Mouse (Mus musculus) retina, postnatal 7 days (tissue): ENCODE measurements around the gene Arhgef11.

Experiments
- DNase-seq: peaks from one replicate; pipeline ENCODE4 v3.0.0-alpha.2; 2012; ENCODE audit warnings: low read depth, low spot score

Gene Arhgef11

DNA sequence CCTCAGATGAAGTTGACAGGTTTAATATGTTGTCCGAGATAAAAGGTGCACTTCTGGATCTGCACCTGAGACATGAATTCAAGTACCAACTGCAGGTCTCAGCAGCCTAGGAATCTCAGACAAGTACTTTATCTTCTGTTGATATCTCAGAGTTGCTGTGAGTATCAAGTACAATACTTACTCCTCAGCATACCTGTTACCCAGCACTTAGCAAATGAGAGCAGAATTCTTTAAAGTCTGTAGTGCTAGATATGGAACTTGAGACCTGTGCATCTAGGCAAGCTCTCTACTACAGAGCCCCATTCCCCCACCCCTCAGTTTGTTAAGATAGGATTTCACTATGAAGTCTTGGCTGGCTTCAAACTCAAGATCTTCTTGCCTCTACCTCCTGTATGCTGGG is 43.9 kb downstream of the Arhgef11 start:
- no peak for DNase-seq

DNA sequence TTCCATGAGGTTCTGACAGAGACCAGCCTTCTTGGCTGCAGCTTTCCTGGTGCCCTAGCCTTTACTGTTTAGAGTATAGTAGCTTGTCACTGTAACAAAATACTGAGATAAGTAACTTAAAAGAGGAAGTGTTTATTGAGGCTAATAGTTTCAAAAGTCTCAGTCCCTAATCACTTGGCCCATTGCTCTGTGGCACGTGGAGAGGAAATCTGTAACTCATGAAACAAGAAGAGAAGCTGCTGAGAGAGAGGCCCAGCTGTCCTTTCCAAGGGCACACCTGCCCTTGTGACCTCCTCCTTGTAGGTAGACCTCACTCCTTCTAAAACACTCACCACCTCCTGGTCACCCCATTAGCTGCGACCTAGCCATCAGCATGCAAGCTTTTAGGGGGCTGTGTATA is 101.2 kb downstream of the Arhgef11 start:
- no peak for DNase-seq

DNA sequence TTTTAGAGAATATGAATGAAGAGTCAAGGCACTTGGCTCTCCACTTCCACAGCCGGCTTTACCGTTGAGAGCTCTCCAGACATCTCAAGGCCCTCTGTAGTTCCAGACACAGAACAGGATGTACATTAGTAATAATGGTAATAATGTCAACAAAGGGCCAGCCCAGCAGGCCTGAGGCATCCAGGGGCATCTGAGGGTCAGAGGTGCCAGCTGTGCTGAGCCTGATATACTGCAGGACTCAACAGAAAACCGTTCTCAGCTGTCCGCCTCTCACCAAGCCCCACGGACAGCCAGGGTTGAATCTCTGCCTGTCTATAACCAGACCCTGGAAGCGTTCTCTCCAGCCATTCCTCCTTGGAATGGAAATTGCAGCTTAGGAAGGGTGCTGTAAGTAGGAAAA is 107.2 kb downstream of the Arhgef11 start:
- DNase-seq: no peak

DNA sequence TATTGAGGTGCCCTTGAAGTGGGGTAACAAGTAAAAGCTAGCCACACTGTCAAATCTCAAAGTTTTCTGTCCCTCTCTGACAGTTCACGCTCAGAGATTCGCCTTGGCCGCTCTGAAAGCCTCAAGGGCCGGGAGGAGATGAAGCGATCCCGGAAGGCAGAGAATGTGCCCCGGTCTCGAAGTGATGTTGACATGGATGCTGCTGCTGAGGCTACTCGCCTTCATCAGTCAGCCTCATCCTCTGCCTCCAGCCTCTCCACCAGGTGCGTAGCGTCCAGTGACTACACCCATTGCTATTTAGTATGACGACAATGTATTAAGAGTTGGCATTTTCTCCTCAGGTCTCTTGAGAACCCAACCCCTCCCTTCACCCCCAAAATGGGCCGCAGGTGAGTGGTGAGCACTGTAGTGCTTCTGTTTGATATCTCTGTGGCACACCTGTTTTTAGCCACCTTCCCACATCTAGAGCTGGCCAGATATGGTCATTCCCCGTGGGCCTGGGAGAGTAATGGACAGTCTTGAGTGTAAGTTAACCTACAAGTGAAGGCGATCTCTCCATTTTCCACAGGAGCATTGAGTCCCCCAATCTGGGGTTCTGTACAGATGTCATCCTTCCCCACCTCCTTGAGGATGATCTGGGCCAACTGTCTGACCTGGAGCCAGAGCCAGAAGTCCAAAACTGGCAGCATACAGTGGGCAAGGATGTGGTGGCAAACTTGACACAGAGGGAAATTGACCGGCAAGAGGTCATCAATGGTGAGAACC is 108.2 kb downstream of the Arhgef11 start:
- no peak for DNase-seq

DNA sequence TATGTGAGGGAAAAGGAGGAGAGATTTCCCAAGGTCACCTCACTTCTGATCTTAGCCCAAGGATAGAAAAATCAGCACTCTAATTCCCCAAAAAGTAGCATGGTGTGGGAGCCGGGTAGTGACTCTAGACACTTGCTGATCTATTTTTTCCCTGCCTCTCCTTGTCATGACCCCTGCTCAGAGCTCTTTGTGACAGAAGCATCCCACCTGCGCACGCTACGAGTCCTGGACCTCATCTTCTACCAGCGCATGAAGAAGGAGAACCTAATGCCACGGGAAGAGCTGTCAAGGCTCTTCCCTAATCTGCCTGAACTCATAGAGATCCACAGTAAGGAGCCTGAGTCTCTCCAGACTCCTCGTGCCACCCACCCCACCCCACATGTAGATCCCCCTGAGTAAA is 108.8 kb downstream of the Arhgef11 start:
- DNase-seq: no peak

DNA sequence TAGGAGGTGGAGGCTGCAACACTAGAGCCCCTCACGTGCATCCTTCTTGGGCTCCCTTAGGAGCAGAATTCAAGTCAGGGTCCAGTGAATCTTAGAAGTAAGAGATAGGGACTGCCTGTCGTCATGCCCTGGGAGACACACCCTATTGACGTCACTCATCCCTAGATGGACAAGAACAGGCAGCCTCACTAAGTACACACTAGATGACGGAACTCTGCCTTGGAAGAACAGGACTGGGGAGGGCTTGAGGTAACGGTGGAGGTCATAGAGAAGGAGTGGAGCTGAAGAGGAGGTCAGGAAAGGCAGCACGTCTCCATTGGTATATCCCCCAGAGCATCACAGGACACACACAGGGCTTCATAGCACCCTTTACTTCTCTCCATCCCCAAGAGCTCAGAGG is 111.3 kb downstream of the Arhgef11 start:
- no peak for DNase-seq

DNA sequence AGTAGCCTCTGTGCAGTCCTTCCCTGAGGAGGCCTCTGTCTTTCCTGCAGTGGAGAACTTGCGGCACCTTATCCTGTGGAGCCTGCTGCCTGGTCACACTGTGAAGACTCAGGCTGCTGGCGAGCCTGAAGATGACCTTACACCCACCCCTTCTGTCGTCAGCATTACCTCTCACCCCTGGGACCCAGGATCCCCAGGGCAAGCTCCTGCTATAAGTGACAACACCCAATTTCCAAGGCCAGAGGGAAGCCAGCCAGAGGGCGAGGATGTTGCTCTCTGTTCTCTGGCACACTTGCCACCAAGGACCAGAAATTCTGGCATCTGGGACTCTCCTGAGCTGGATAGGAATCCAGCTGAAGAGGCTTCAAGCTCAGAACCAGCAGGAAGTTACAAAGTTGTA is 115.7 kb downstream of the Arhgef11 start:
- no peak for DNase-seq

DNA sequence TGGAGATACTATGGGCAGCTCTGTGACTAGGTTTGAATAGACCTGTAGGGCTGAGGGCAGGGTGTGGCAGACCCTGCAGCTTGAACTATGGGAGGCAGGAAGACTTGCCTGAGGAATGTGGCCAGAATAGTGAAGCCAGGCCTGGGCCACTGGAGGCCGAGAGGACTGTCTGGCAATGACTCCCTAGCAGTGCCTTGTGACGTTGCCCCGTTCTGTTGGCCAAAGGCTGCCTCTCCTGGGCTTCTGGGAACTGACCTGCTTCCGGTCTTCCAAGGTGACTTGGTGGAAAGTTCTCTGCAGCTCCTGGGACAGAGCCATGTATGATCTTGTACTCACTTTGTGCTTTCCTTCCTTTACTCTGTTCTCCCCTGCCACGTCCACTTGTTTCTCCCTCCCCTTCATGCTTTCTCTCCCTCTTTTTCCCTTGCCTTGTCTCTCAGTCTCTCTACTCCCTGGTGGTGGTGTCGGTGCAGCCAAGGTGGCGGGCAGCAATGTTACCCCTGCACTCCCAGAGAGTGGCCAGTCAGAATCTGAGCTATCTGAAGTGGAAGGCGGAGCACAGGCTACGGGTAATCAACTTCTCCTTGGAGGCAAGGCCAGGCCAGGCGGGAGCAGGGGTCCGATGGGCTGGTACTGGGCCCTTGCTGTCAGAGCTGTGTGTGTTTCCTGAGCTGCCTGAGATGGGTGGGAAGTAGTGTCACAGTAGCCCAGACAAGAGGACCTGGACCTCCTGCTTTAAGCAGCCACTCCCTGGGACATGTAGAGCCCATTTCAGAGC is 116.8 kb downstream of the Arhgef11 start:
- DNase-seq: no peak

DNA sequence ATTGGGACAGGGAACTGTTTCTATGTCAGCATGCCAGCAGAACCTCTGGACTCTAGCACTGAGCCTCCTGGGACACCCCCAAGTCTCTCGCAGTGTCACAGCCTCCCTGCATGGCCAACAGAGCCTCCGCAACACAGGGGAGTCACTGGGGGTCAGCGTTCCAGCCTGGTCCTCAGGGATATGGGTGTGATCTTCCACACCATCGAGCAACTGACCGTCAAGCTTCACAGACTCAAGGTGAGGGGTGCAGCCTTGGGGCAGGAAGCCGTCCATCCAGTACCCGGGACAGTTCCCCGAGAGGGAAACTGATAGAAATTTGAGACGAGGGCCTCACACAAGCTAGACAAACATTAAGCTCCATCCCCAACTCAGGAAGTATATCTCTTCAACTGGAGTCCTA is 118.0 kb downstream of the Arhgef11 start:
- no peak for DNase-seq

DNA sequence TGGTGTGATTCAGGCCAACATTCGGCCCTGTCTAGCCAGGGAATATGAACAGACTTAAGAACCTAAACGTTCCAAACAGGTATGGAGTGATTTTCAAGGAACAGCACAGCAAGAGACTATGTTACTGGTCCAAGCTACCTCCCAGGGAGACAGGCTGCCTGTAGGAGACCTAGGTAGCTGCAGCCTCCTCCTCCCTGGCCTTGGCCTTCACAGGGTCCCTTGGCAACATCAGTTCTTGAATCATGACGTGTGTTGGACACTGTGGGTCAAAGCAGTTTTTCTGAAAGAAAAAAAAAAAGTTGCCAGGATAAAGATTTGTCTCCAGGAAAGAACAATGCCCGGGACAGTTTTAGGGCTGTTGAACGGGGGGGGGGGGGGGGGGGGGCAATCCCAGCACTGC is 121.5 kb downstream of the Arhgef11 start:
- DNase-seq: no peak

DNA sequence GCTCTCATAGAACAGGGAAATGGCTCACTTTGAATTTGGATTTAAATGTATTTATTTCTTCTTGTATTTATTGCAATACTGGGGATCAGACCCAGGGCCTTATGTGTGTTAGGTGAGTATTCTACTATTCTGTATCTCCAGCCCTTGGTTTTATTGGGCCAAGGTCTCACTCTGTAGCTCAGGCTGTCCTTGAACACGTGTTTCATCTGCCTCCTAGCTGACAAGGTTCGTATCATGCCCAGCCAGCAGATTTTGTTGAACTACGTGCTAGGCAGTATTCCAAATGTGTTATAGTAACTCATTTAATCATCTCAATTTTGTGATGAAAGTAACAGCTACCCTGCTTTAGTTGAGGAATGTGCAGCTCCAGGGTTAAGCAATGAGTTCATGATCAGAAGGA is 124.7 kb downstream of the Arhgef11 start:
- no peak for DNase-seq

DNA sequence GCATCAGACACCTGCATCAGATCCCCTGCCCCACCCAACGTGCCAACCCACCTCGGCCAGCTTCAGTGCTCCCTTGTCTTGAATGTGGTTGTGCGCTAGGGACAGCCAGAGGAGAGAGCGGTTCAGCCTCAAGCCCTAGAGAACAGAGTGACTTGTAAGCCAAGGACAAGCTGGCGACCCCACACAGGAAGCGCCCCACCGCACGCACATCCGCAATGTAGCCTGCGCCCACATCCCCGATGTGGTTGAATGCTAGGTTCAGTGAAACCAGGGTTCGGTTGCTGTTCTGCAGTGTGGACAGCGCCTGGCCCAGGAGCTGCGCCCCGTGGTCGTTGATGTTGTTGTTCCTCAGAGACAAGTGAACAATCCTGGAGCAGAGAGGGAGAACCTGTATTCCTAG is 125.4 kb downstream of the Arhgef11 start:
- DNase-seq: no peak

DNA sequence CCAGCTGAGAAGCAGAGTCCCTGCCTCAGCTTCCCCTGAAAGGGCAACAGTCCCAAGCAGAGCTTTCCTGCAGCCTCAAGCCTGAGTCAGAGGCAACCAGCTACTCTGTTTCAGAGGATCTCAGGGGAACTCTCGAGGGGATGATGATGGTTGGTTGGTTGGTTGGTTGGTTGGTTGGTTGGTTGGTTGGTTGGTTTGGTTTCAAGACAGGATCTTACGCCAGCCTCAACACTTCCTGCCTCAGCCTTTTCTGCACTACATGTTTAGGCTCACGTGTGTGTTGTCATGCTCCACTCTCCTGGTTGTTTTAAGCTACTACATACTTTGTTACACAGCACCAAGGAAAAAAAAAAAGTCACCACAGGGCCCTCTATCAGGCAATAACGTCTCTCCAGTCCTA is 126.6 kb downstream of the Arhgef11 start:
- no peak for DNase-seq

DNA sequence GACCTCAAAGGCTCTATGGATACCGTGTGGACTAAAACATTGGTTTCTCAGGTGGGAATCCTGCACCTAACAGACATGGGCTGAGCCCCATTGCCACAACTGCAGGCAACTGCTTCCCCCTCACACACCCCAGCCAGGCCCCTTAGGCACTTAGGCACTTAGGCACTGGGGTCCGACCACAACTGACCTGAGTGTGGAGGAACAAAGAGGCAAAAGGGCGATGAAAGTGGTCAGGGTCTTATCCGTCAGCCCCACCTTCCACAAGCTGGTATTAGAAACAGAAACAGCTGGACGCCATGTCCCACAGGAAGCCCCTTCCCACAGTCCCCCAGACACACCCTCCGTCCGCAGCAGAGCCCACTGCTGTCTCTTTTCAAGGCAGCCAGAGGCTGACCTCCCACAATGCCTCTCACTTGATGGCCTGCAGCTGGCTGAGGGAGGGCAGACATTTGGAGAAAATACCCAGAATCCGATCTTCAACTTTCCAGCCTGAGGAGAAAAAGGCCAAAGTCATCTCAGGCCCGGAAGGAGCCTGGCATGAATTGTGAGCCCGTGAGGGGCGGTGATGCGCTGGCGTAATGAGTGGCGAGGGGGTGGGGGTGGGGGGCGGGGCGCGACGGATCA is 127.8 kb downstream of the Arhgef11 start:
- DNase-seq: no peak

DNA sequence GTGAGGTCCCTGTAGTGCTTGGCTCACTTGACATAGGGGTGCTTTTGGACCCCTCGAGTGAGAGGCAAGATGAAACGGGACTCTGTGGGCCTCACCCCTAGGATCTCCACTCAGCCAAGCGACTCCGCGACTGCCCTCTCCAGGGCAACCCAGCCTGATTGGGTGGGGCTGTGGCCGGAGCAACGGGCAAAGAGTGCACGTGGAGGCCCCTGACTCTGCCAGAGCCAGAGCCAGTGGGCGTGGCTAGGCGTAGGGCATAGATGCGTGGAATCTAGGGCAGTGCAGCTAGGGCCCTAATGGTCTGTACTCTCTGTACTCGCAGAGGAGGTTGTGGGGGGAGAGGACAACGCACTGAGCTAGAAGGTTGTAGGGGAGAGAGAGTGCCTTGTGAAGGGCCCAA is 131.1 kb downstream of the Arhgef11 start, which contains the start of gene Lrrc71:
TSS of gene Lrrc71 (minus strand) at position 195 of the 400 bp plus-strand sequence.
- peak; percentile 27 for DNase-seq

DNA sequence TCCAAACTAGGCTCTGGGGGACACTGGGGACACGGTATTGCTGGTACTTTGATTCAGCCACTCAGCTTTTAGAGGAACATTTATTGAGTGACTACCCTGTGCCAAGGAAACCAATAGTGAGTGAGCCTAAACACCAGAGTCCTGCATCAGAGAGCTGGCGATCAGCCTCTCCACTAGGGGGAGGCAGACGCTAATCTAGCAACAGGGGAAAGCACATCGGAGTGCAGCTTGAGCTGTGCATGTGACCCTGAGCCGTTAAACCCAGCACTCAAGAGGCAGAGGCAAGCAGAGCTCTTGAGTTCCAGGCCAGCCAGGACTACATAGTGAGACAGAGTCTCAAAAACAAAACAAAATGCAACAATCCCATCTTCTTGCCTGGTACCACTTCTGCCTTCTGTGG is 131.7 kb downstream of the Arhgef11 start:
- DNase-seq: peak; percentile 16

DNA sequence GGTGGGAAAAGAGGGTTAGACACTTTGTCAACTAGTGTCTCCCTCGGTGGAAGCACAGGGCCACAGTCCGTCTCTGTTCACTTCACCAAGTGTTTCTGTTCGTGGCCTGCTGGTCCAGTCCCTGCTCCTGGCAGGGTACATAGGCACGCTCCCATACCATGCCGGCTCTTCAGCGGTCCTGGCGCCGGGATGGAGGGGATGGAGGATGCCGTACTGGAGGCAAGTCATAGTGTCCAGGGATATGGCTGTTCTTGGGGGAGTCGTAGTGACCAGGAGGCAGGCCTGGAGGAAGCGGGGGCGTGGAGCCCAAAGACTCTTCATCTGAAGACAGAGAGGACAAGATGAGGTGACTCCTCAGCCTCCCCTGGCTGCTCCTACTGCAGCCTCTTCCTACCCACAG is 132.6 kb downstream of the Arhgef11 start:
- no peak for DNase-seq

DNA sequence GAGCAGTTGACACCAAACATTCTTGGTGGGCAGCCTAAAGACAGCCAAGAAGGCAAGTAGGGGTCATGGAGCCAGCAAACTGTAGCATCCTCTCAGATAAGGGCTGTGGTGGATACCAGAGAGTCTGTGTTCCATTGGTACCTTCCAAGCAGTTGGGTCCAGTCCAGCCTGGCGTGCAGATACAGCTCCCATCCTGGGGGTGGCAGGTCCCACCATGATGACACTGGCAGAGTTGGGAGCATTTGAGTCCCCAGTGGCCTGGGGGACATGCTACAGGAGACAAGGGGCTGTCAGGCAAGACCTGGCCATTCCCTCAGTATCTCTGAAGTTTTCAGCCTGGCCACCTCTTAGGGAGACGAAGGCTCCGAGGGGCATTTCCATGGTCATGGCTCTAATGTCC is 135.2 kb downstream of the Arhgef11 start:
- DNase-seq: no peak

DNA sequence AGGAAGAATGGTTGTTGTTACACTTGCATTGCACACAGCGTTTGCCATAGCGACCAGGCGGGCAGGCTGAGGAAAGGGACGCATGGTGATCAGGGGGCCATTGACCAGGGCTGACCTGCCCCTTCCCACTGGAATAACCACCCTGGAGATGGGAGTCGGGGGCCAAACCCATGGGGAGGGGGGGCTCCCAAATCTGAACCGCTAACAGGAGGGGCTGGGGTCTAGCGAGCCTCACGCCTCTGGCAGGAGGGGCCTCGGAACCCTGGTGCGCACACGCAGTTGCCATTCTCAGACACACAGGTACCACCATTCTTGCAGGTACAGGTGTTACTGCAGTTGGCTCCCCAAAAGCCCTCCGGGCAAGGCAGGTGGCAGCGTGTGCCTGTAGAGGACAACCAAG is 136.5 kb downstream of the Arhgef11 start:
- no peak for DNase-seq

DNA sequence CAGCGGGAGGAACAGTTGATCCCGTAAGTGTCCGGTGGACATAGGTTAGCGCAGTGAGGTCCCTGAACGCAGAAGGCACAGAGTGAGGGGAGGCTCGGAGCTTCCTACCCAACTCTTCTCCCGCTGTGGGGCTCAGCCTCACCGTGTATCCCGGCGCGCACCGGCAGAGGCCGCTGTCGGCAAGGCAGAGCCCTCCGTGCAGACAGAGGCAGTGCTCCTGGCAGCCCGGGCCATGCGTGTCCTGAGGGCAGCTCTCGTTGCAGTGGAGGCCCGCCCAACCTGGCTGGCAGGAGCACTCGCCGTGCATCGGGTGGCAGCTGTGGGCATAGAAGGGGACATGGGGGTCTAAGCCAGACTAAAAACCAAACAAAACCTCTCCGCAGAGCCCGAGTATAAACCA is 138.6 kb downstream of the Arhgef11 start:
- peak; percentile 65 for DNase-seq

DNA sequence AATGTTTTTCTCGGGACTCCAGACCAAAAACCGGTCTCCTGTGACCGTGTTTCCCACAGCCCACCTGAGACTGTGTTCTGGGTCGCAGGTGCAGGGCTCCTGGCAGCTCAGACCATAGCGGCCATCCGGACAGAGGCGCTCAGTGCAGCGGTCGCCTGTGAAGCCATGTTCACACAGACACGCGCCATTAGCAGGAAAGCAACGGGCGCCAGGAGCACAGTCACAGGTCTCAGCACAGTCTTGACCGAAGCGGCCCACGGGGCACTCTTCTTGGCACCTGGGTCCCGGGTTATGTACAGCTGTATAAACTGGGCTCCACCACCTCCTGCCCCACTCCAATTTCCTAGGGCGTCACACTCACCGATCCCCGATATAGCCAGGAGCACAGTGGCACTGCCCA is 139.1 kb downstream of the Arhgef11 start:
- DNase-seq: no peak

DNA sequence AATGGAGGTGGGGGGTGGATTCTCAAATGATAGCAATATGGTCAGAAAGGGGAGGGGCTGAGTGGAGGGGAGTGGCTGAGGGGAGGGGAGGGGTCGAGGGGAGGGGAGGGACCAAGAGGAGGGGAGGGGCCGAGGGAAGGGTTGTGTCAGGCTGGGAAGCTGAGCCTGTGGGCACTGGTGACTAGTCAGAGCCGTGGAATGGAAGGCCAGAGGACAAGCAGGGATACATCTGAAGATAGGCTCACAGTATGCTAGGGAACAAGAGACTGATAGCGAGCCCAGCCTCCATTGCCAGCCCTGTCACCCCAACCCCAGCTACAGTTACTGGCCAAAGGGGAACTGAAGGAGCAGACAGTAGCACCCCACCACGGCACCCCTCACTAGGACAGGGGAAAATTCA is 141.3 kb downstream of the Arhgef11 start:
- no peak for DNase-seq
